Mouse (Mus musculus) activated CD4-positive, CD25-positive, alpha-beta regulatory T cell, adult 9 weeks (primary cell): Measurements from ENCODE around the gene Vmn1r192. TPM values are rescaled to one million over a fixed set of nuclear protein-coding genes. Genes with fewer than 3 reads are reported as not detected.

Source experiments
- polyA plus RNA-seq: library from polyadenylated mRNA; unstranded; fragments of 100-300 nt; shearing (Covaris generic); gene quantifications from one replicate; pipeline ENCODE4 v1.2.1, GENCODE M21; 2017

Gene Vmn1r192
- not detected for polyA plus RNA-seq

GRCm38 (mm10) chr13:22191041-22191440 lies at the start of gene Vmn1r192:
TSS of gene Vmn1r192 (minus strand) at chr13:22191141.

GRCm38 (mm10) chr13:22223060-22223459 lies 32.1 kb upstream of the Vmn1r192 start, which contains the start of gene Vmn1r193:
TSS of gene Vmn1r193 (minus strand) at chr13:22223160.

GRCm38 (mm10) chr13:22183869-22184268 lies 7.1 kb downstream of the Vmn1r192 start, which contains the start of gene Vmn1r191:
TSS of gene Vmn1r191 (minus strand) at chr13:22183969.

Other genes with a start within 250 kb of the Vmn1r192 start
- 0.32 TPM for gene Zfp184, start 246.0 kb downstream of the Vmn1r192 start, polyA plus RNA-seq
- not detected for gene Pom121l2, start 209.9 kb downstream of the Vmn1r192 start, polyA plus RNA-seq
- gene Prss16, start 181.4 kb downstream of the Vmn1r192 start, polyA plus RNA-seq = 0.23 TPM
- not detected for gene Hist1h2ah, start 155.6 kb downstream of the Vmn1r192 start, polyA plus RNA-seq
- gene Hist1h2bk, start 155.3 kb downstream of the Vmn1r192 start, polyA plus RNA-seq = not detected
- 17.7 TPM for gene Hist1h4i, start 149.8 kb downstream of the Vmn1r192 start, polyA plus RNA-seq
- 1.4 TPM for gene Hist1h2ag, start 148.2 kb downstream of the Vmn1r192 start, polyA plus RNA-seq
- gene Hist1h2bj, start 147.9 kb downstream of the Vmn1r192 start, polyA plus RNA-seq = 3.6 TPM
- not detected for gene Vmn1r188, start 106.7 kb downstream of the Vmn1r192 start, polyA plus RNA-seq
- gene Vmn1r189, start 85.3 kb downstream of the Vmn1r192 start, polyA plus RNA-seq = not detected
- not detected for gene Vmn1r191, start 7.2 kb downstream of the Vmn1r192 start, polyA plus RNA-seq
- not detected for gene Vmn1r193, start 32.0 kb upstream of the Vmn1r192 start, polyA plus RNA-seq
- not detected for gene Vmn1r194, start 53.1 kb upstream of the Vmn1r192 start, polyA plus RNA-seq
- gene Vmn1r195, start 79.4 kb upstream of the Vmn1r192 start, polyA plus RNA-seq = not detected
- not detected for gene Vmn1r196, start 98.8 kb upstream of the Vmn1r192 start, polyA plus RNA-seq
- 0.05 TPM for gene Vmn1r197, start 133.4 kb upstream of the Vmn1r192 start, polyA plus RNA-seq
- 0.05 TPM for gene Vmn1r198, start 159.2 kb upstream of the Vmn1r192 start, polyA plus RNA-seq
- not detected for gene Vmn1r199, start 188.7 kb upstream of the Vmn1r192 start, polyA plus RNA-seq
- gene Vmn1r200, start 199.2 kb upstream of the Vmn1r192 start, polyA plus RNA-seq = not detected